Mouse (Mus musculus) urinary bladder, postnatal 14 days (tissue): ENCODE results near the gene Trim60.

Experiments used
- DNase-seq: peaks from one replicate; pipeline ENCODE4 v3.0.0; 2021; ENCODE audit warnings: low spot score

The Trim60 gene

GRCm38 (mm10) chr8:64983150-64983897 is 35.1 kb downstream of the Trim60 start:
- DNase-seq: no peak

GRCm38 (mm10) chr8:64962836-64963235 is 55.5 kb downstream of the Trim60 start:
- no peak for DNase-seq

GRCm38 (mm10) chr8:64959025-64959424 is 59.4 kb downstream of the Trim60 start:
- no peak for DNase-seq

- DNase-seq: no peak
These were observed 66.3 kb downstream of the Trim60 start for GRCm38 (mm10) chr8:64952101-64952500.
